Mouse (Mus musculus): ENCODE measurements around the gene Il2ra.

GRCm38 (mm10) chr2:11665326-11665725 is 22.7 kb downstream of the Il2ra start:
- TF ChIP-seq GATA1 (IDR thresholded peaks at IDR 0.05; ENCODE audit: low read length) (no peak), TAL1 (IDR thresholded peaks at IDR 0.05; ENCODE audit: low read length) (no peak)
